Mouse (Mus musculus): Measurements from ENCODE around the gene Olfr1417.

The Olfr1417 gene

GRCm38 (mm10) chr19:11818199-11819142 is 20.5 kb downstream of the Olfr1417 start:
- no peaks in the 10 kb centered on the region for H3K36me3 ChIP-seq (ENCODE audit: control insufficient read depth, insufficient read depth, low read length, poor library complexity, severe bottlenecking)
- DNase-seq (ENCODE audit: low read depth, low spot score): peak; percentile 37
- peaks cover 3% of the 10 kb centered on the region; the same call in 1 of the 2 replicates for H3K27me3 ChIP-seq (ENCODE audit: control insufficient read depth, insufficient read depth, low read length, poor library complexity, severe bottlenecking)

GRCm38 (mm10) chr19:11817586-11817985 is 21.4 kb downstream of the Olfr1417 start:
- H3K27me3 ChIP-seq (ENCODE audit: control insufficient read depth, insufficient read depth, low read length, poor library complexity, severe bottlenecking): peaks cover 3% of the 10 kb centered on the region; the same call in 1 of the 2 replicates
- peak; percentile 4 for DNase-seq (ENCODE audit: low read depth, low spot score)
- no peaks in the 10 kb centered on the region for H3K36me3 ChIP-seq (ENCODE audit: control insufficient read depth, insufficient read depth, low read length, poor library complexity, severe bottlenecking)

GRCm38 (mm10) chr19:11816706-11817105 is 22.3 kb downstream of the Olfr1417 start:
- peaks cover 3% of the 10 kb centered on the region; the same call in 1 of the 2 replicates for H3K27me3 ChIP-seq (ENCODE audit: control insufficient read depth, insufficient read depth, low read length, poor library complexity, severe bottlenecking)
- no peak for DNase-seq (ENCODE audit: low read depth, low spot score)
- H3K36me3 ChIP-seq (ENCODE audit: control insufficient read depth, insufficient read depth, low read length, poor library complexity, severe bottlenecking): no peaks in the 10 kb centered on the region

GRCm38 (mm10) chr19:11814742-11815333 is 24.2 kb downstream of the Olfr1417 start:
- DNase-seq (ENCODE audit: low read depth, low spot score): no peak
- peaks cover 3% of the 10 kb centered on the region; the same call in 1 of the 2 replicates for H3K27me3 ChIP-seq (ENCODE audit: control insufficient read depth, insufficient read depth, low read length, poor library complexity, severe bottlenecking)
- H3K36me3 ChIP-seq (ENCODE audit: control insufficient read depth, insufficient read depth, low read length, poor library complexity, severe bottlenecking): no peaks in the 10 kb centered on the region

GRCm38 (mm10) chr19:11813649-11814048 is 25.4 kb downstream of the Olfr1417 start:
- H3K27me3 ChIP-seq (ENCODE audit: control insufficient read depth, insufficient read depth, low read length, poor library complexity, severe bottlenecking): peaks cover 3% of the 10 kb centered on the region; the same call in 1 of the 2 replicates
- DNase-seq (ENCODE audit: low read depth, low spot score): no peak
- H3K36me3 ChIP-seq (ENCODE audit: control insufficient read depth, insufficient read depth, low read length, poor library complexity, severe bottlenecking): no peaks in the 10 kb centered on the region

- Histone ChIP-seq H3K36me3 (ENCODE audit: control insufficient read depth, insufficient read depth, low read length, poor library complexity, severe bottlenecking) (no peaks in the 10 kb centered on the region), H3K27me3 (ENCODE audit: control insufficient read depth, insufficient read depth, low read length, poor library complexity, severe bottlenecking) (peaks cover under 1% of the 10 kb centered on the region; the same call in 1 of the 2 replicates)
- DNase-seq (ENCODE audit: low read depth, low spot score): no peak
Observed at GRCm38 (mm10) chr19:11813136-11813535, 25.9 kb downstream of the Olfr1417 start.

- DNase-seq (ENCODE audit: low read depth, low spot score): no peak
- Histone ChIP-seq H3K36me3 (ENCODE audit: control insufficient read depth, insufficient read depth, low read length, poor library complexity, severe bottlenecking) (no peaks in the 10 kb centered on the region), H3K27me3 (ENCODE audit: control insufficient read depth, insufficient read depth, low read length, poor library complexity, severe bottlenecking) (no peaks in the 10 kb centered on the region)
Observed at GRCm38 (mm10) chr19:11811688-11812365, 27.2 kb downstream of the Olfr1417 start.

GRCm38 (mm10) chr19:11810856-11811255 is 28.2 kb downstream of the Olfr1417 start:
- Histone ChIP-seq H3K36me3 (ENCODE audit: control insufficient read depth, insufficient read depth, low read length, poor library complexity, severe bottlenecking) (no peaks in the 10 kb centered on the region), H3K27me3 (ENCODE audit: control insufficient read depth, insufficient read depth, low read length, poor library complexity, severe bottlenecking) (no peaks in the 10 kb centered on the region)
- no peak for DNase-seq (ENCODE audit: low read depth, low spot score)

GRCm38 (mm10) chr19:11810003-11810758 is 28.8 kb downstream of the Olfr1417 start:
- H3K27me3 ChIP-seq (ENCODE audit: control insufficient read depth, insufficient read depth, low read length, poor library complexity, severe bottlenecking): no peaks in the 10 kb centered on the region
- no peak for DNase-seq (ENCODE audit: low read depth, low spot score)

GRCm38 (mm10) chr19:11808452-11808851 is 30.6 kb downstream of the Olfr1417 start:
- Histone ChIP-seq H3K36me3 (ENCODE audit: control insufficient read depth, insufficient read depth, low read length, poor library complexity, severe bottlenecking) (no peaks in the 10 kb centered on the region), H3K27me3 (ENCODE audit: control insufficient read depth, insufficient read depth, low read length, poor library complexity, severe bottlenecking) (no peaks in the 10 kb centered on the region)
- DNase-seq (ENCODE audit: low read depth, low spot score): no peak

More at GRCm38 (mm10) chr19:11810003-11810758, 28.8 kb downstream of the Olfr1417 start:
- no peaks in the 10 kb centered on the region for H3K36me3 ChIP-seq (ENCODE audit: control insufficient read depth, insufficient read depth, low read length, poor library complexity, severe bottlenecking)

GRCm38 (mm10) chr19:11807822-11808221 is 31.2 kb downstream of the Olfr1417 start:
- H3K36me3 ChIP-seq (ENCODE audit: control insufficient read depth, insufficient read depth, low read length, poor library complexity, severe bottlenecking): no peaks in the 10 kb centered on the region

GRCm38 (mm10) chr19:11807251-11807650 is 31.8 kb downstream of the Olfr1417 start:
- Histone ChIP-seq H3K27me3 (ENCODE audit: control insufficient read depth, insufficient read depth, low read length, poor library complexity, severe bottlenecking) (no peaks in the 10 kb centered on the region), H3K36me3 (ENCODE audit: control insufficient read depth, insufficient read depth, low read length, poor library complexity, severe bottlenecking) (no peaks in the 10 kb centered on the region)
- no peak for DNase-seq (ENCODE audit: low read depth, low spot score)

More at GRCm38 (mm10) chr19:11807822-11808221, 31.2 kb downstream of the Olfr1417 start:
- DNase-seq (ENCODE audit: low read depth, low spot score): no peak
- H3K27me3 ChIP-seq (ENCODE audit: control insufficient read depth, insufficient read depth, low read length, poor library complexity, severe bottlenecking): no peaks in the 10 kb centered on the region

- Histone ChIP-seq H3K27me3 (ENCODE audit: control insufficient read depth, insufficient read depth, low read length, poor library complexity, severe bottlenecking) (no peaks in the 10 kb centered on the region), H3K36me3 (ENCODE audit: control insufficient read depth, insufficient read depth, low read length, poor library complexity, severe bottlenecking) (no peaks in the 10 kb centered on the region)
- DNase-seq (ENCODE audit: low read depth, low spot score): no peak
Observed at GRCm38 (mm10) chr19:11804423-11804822, 34.6 kb downstream of the Olfr1417 start.
